Mouse (Mus musculus) CD8-positive naive resting alpha-beta T cell, adult 2 months (primary cell): ENCODE measurements around the gene Ggn.
"Not testable (repeated sequence)": the region's sequence is repeated elsewhere in the genome, so short reads cannot be mapped to it uniquely, and the experiment has no call there.

ENCODE experiments used
- DNase-seq, 2 experiments: peaks; one replicate each; pipeline ENCODE4 v3.0.0; 2022; ENCODE audit warnings: low read depth in 2 of 2, low spot score in 2 of 2

Ggn gene

GRCm38 (mm10) chr7:29158264-29158663 lies 11.7 kb upstream of the Ggn start:
- no peak for DNase-seq

GRCm38 (mm10) chr7:29162294-29162693 lies 7.7 kb upstream of the Ggn start:
- no peak for DNase-seq

- no peak for DNase-seq
Measured at GRCm38 (mm10) chr7:29162750-29163525, 7.1 kb upstream of the Ggn start.

GRCm38 (mm10) chr7:29167656-29168055 lies 2.4 kb upstream of the Ggn start:
- DNase-seq, result no peak

- DNase-seq, result no peak
Measured at GRCm38 (mm10) chr7:29168121-29168695, 1.8 kb upstream of the Ggn start.

GRCm38 (mm10) chr7:29168791-29169230 lies 1.2 kb upstream of the Ggn start:
- DNase-seq, result no peak

GRCm38 (mm10) chr7:29169231-29170065 lies 562 bp upstream of the Ggn start:
- no peak for DNase-seq

GRCm38 (mm10) chr7:29170755-29171561 lies 948 bp downstream of the Ggn start:
- no peak for DNase-seq

- DNase-seq, result no peak
Measured at GRCm38 (mm10) chr7:29171562-29172097, 1.6 kb downstream of the Ggn start.

GRCm38 (mm10) chr7:29172390-29173016 lies 2.5 kb downstream of the Ggn start:
- DNase-seq, result no peak

GRCm38 (mm10) chr7:29178106-29178505 lies 8.1 kb downstream of the Ggn start:
- DNase-seq, result no peak

GRCm38 (mm10) chr7:29179323-29179722 lies 9.3 kb downstream of the Ggn start:
- no peak for DNase-seq

- DNase-seq, result peak; percentile 94 to 96
Measured at GRCm38 (mm10) chr7:29180077-29180853, 10.3 kb downstream of the Ggn start, which contains the start of gene Psmd8. TSS of gene Psmd8 (minus strand) at chr7:29180701.

GRCm38 (mm10) chr7:29180854-29181236 lies 10.8 kb downstream of the Ggn start:
- DNase-seq, result no peak

- not testable (repeated sequence) for DNase-seq
Measured at GRCm38 (mm10) chr7:29181323-29181722, 11.3 kb downstream of the Ggn start.

GRCm38 (mm10) chr7:29194230-29194629 lies 24.2 kb downstream of the Ggn start:
- DNase-seq, result not testable (repeated sequence)

- DNase-seq, result no peak
Measured at GRCm38 (mm10) chr7:29202577-29202976, 32.6 kb downstream of the Ggn start.

GRCm38 (mm10) chr7:29211013-29211412 lies 41.0 kb downstream of the Ggn start:
- not testable (repeated sequence) for DNase-seq

- DNase-seq, result peak; percentile 67 to 85
Measured at GRCm38 (mm10) chr7:29211415-29212198, 41.6 kb downstream of the Ggn start.
